11 mouse cellular contexts compared by ENCODE assay signal in the genomic region with DNA sequence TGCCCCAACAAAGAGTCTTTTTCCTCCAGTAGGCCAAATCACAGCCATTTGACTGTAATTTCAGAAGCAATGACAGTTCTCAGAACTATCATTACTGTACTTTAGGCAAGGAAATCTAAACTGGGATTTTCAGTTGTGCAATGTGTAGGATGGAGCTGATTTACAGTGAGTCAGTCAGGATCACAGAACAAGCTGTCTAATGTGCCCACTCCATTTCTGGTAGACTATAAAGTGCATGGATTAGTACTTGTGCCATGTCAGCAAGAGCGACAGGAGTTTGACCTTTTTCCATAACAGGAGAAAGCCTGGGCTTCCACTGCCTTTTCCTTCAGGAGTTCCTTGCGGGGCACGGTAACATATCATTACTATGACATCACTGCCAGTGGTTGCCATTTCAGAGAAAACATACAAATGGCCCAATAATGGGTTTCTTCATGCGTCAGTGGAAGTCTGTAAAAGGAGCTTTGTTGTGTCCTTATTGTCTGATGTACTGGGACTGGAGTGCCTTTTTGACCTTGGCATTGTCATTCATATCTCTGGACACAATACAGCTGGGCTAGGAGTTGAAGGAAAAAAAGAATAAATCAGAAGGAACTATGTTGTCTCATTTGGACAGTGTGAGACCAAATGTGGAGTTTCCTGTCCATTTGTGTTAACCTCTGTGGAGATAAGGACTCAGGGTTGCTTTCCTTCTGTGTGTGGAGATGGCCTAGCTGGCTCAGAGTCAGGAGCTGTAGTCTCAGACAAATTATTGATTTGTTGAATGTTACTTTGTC.
DNase-seq lines count a peak whose midpoint lies in the region; ATAC-seq and TF ChIP-seq lines count a peak whose summit lies in the region.
"Had no signal": no experiment of that assay in that cellular context is flagged by ENCODE, and none has a peak within 500 bp of the region (broad histone marks: within the 10 kb centered on the region; RNA-seq: fewer than 3 reads in every experiment).

No protein-coding gene starts in this region.

- no peak overlapping the region for H3K9ac ChIP-seq in lung, embryonic 16.5 days (ENCODE audit: low read length)
- H3K9ac ChIP-seq: embryonic facial prominence, embryonic 13.5 days; midbrain, embryonic 15.5 days had no signal

- no peaks in the 10 kb centered on the region for H3K9me3 ChIP-seq in lung, embryonic 16.5 days (ENCODE audit: control insufficient read depth, low read length)
- H3K9me3 ChIP-seq: embryonic facial prominence, embryonic 13.5 days; midbrain, embryonic 15.5 days had no signal

- H3K27me3 ChIP-seq in lung, embryonic 16.5 days (ENCODE audit: control insufficient read depth, insufficient read depth, low read depth, low read length), result no peaks in the 10 kb centered on the region
- H3K27me3 ChIP-seq: embryonic facial prominence, embryonic 13.5 days; midbrain, embryonic 15.5 days had no signal

- DNase-seq in frontal cortex, postnatal 25 days (ENCODE audit: low spot score in 2 of 2), result no peak
- DNase-seq in lung, adult 2 months, result no peak
- DNase-seq in kidney, adult 8-10 months, result peak; percentile 53 to 77
- peak; percentile 1 for DNase-seq in lung, postnatal 25 days (ENCODE audit: low spot score)
- no peak for DNase-seq in cerebellum, adult 8-10 months
- DNase-seq in ovary, adult 18-20 months (ENCODE audit: low spot score), result no peak
- DNase-seq: right cerebral cortex, postnatal 25 days had no signal

- TF ChIP-seq POLR2A in lung, adult 2 months (IDR thresholded peaks at IDR 0.05; ENCODE audit: borderline replicate concordance, extremely low read depth, low read depth, low read length), result no peak

- TF ChIP-seq CTCF in lung, adult 2 months (IDR thresholded peaks at IDR 0.05; ENCODE audit: insufficient read depth, low read length), result no peak

- H3K27ac ChIP-seq in lung, embryonic 16.5 days (ENCODE audit: low read length), result peak overlapping the region; percentile 31; the same call in 1 of the 2 replicates
- H3K27ac ChIP-seq: embryonic facial prominence, embryonic 13.5 days; midbrain, embryonic 15.5 days had no signal

- no peak overlapping the region for H3K4me3 ChIP-seq in lung, embryonic 16.5 days (ENCODE audit: low read length)
- no peak overlapping the region for H3K4me3 ChIP-seq in lung, adult 2 months (replicated peaks; ENCODE audit: extremely low read depth, low read depth, low read length)
- H3K4me3 ChIP-seq: embryonic facial prominence, embryonic 13.5 days; midbrain, embryonic 15.5 days had no signal

- ATAC-seq in frontal cortex, adult (ENCODE audit: low TSS enrichment), result peak; percentile 82; the same call in 1 of the 2 replicates
- ATAC-seq in lung, embryonic 16.5 days (ENCODE audit: low read depth), result peak; percentile 94
- ATAC-seq: midbrain, embryonic 15.5 days had no signal

- H3K36me3 ChIP-seq in lung, embryonic 16.5 days (ENCODE audit: control insufficient read depth, insufficient read depth, low read length), result no peaks in the 10 kb centered on the region
- H3K36me3 ChIP-seq: embryonic facial prominence, embryonic 13.5 days; midbrain, embryonic 15.5 days had no signal

- no peak overlapping the region for H3K4me2 ChIP-seq in lung, embryonic 16.5 days (ENCODE audit: low read depth, low read length)
- H3K4me2 ChIP-seq: embryonic facial prominence, embryonic 13.5 days; midbrain, embryonic 15.5 days had no signal

- WGBS in lung, embryonic 16.5 days, result 44% methylated on average over 4 of the region's 4 CpGs
- WGBS in lung, adult 2 months, result 57% methylated on average over 4 of the region's 4 CpGs

- H3K4me1 ChIP-seq in lung, embryonic 16.5 days (replicated peaks; ENCODE audit: control insufficient read depth, insufficient read depth, low read length), result 0 out of 2 replicates have a peak, but pooled peaks cover 6% of the 10 kb centered on the region
- H3K4me1 ChIP-seq in lung, adult 2 months (ENCODE audit: control insufficient read depth, insufficient read depth, low read length), result no peaks in the 10 kb centered on the region
- H3K4me1 ChIP-seq: embryonic facial prominence, embryonic 13.5 days; midbrain, embryonic 15.5 days had no signal

Comparison
In these comparisons a context has a peak if more than half of its experiments do, and no peak if none do; other contexts are left out.
1. DNase-seq: peak in kidney, adult 8-10 months (2 of 2) and lung, postnatal 25 days (single experiment); none in frontal cortex, postnatal 25 days (0 of 2), lung, adult 2 months (single experiment), cerebellum, adult 8-10 months (single experiment) and ovary, adult 18-20 months (single experiment).